Mouse (Mus musculus): ENCODE data around the gene Serinc4. TPM values are rescaled to one million over a fixed set of nuclear protein-coding genes. Genes with fewer than 3 reads are reported as not detected.

The Serinc4 gene
- polyA plus RNA-seq, 1 experiment from 2014 or later = 0.05 TPM

DNA sequence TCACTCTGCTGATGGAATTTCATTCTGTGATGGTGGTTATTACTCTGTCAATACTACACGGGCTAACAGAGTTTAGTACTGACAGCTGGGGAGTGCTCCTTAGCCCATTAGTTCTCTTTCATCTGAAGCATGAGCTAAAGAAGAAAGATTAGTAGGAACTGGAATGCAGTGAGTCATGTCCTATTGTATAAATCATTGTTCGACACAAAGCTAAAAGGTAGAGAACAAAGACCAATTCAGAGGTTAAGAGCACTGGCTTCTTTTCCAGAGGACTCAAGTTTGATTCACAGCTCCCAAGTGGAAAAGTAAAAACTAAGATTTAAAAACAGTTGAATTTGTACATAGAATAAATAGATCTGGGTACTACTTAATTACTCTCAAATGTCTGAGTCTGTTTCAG is 3.5 kb upstream of the Serinc4 start:
- Histone ChIP-seq H3K4me3 (ENCODE audit: low read depth, low read length) (no peak overlapping the region), H3K27me3 (replicated peaks; ENCODE audit: control insufficient read depth, insufficient read depth, low read length) (no peaks in the 10 kb centered on the region), H3K9ac (ENCODE audit: low read depth, low read length) (no peak overlapping the region), H3K4me1 (replicated peaks; ENCODE audit: control insufficient read depth, insufficient read depth, low read length) (0 out of 2 replicates have a peak, but pooled peaks cover 8% of the 10 kb centered on the region), H3K9me3 (ENCODE audit: control insufficient read depth) (no peaks in the 10 kb centered on the region), H3K36me3 (ENCODE audit: control insufficient read depth, insufficient read depth) (peaks cover 5% of the 10 kb centered on the region; the same call in 1 of the 2 replicates), H3K27ac (ENCODE audit: low read depth, low read length) (no peak overlapping the region), H3K4me2 (replicated peaks; ENCODE audit: low read depth) (no peak overlapping the region)
- no peak for ATAC-seq
- 46% methylated on average over 2 of the region's 2 CpGs for WGBS
- TF ChIP-seq CTCF (IDR thresholded peaks at IDR 0.05; ENCODE audit: low read depth) = no peak

DNA sequence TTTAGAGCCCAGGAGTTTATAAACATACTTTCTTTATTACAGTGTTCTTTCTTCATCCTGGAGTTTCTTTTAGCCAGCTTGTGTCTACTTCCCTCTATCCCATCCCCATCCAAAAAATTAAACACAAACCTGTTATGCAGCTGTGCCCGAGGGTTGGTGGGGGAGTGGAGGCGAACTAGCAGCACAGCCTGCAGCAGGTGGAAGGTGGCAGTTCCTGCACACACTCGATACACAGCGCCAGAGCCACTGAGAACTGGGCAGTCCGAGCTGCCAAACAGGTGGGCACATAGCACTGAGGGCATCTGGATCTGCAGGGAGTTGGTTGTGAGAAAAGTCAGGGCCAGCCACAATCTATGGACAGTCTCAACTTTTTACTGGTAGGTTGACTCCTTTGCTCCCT is 1.0 kb downstream of the Serinc4 start:
- Histone ChIP-seq H3K4me2 (replicated peaks; ENCODE audit: low read depth) (no peak overlapping the region), H3K27me3 (replicated peaks; ENCODE audit: control insufficient read depth, insufficient read depth, low read length) (no peaks in the 10 kb centered on the region), H3K27ac (ENCODE audit: low read depth, low read length) (no peak overlapping the region), H3K4me3 (ENCODE audit: low read depth, low read length) (no peak overlapping the region), H3K4me1 (replicated peaks; ENCODE audit: control insufficient read depth, insufficient read depth, low read length) (0 out of 2 replicates have a peak, but pooled peaks cover 8% of the 10 kb centered on the region), H3K9ac (ENCODE audit: low read depth, low read length) (no peak overlapping the region), H3K36me3 (ENCODE audit: control insufficient read depth, insufficient read depth) (peaks cover 28% of the 10 kb centered on the region), H3K9me3 (ENCODE audit: control insufficient read depth) (no peaks in the 10 kb centered on the region)
- ATAC-seq = no peak
- 82% methylated on average over 5 of the region's 5 CpGs for WGBS
- TF ChIP-seq CTCF (IDR thresholded peaks at IDR 0.05; ENCODE audit: low read depth) = no peak

DNA sequence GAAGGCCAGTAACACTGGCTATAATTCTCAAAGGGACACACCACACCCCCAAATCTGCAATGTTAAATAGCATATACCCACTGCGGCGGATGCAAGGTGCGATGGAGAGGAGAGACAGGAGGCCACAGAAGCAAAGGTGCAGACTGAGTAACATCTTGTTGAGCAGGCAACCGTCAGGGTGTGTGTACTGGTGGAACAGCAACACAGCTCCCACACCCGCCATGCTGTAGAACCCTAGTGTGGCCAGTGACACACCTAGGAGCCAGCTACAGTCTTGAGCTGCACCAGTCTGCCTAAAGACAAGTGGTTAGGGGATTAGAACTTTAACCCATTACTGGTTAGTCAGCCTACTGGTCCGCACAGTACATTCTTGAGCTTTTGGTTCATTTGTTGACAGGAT is 2.7 kb downstream of the Serinc4 start:
- no peaks in the 10 kb centered on the region for H3K27me3 ChIP-seq (replicated peaks; ENCODE audit: control insufficient read depth, insufficient read depth, low read length)
- ATAC-seq = no peak
- peaks cover 28% of the 10 kb centered on the region for H3K36me3 ChIP-seq (ENCODE audit: control insufficient read depth, insufficient read depth)
- H3K4me3 ChIP-seq (ENCODE audit: low read depth, low read length) = no peak overlapping the region
- no peak overlapping the region for H3K4me2 ChIP-seq (replicated peaks; ENCODE audit: low read depth)
- no peak overlapping the region for H3K9ac ChIP-seq (ENCODE audit: low read depth, low read length)
- H3K9me3 ChIP-seq (ENCODE audit: control insufficient read depth) = no peaks in the 10 kb centered on the region
- TF ChIP-seq CTCF (IDR thresholded peaks at IDR 0.05; ENCODE audit: low read depth) = no peak
- H3K27ac ChIP-seq (ENCODE audit: low read depth, low read length) = no peak overlapping the region
- 88% methylated on average over 6 of the region's 6 CpGs for WGBS
- H3K4me1 ChIP-seq (replicated peaks; ENCODE audit: control insufficient read depth, insufficient read depth, low read length) = 0 out of 2 replicates have a peak, but pooled peaks cover 8% of the 10 kb centered on the region

DNA sequence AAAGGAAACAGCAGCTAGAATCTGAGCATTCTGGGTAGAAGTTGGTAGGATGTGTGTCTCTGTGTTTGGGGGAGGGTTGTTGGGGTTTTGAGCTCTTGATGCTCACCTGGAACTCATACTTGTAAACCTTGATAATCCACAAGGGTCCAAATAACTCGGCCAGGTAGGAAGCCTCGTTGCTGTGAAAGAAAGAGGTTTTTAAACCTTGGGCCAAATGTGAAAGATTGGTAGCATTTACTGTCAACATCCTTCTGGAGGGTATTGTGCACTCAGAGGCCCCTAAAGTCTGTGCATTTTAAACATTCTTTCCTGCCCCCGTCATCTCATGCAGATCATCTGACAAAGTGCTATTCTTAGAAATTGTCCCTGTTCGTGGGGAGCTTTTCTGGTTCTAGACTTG is 3.6 kb downstream of the Serinc4 start, which contains the start of gene Hypk:
Gene Hypk, plus strand, starts transcription at position 301 of the 400 bp plus-strand sequence.
- 69% methylated on average over 4 of the region's 4 CpGs for WGBS
- Histone ChIP-seq H3K36me3 (ENCODE audit: control insufficient read depth, insufficient read depth) (peaks cover 23% of the 10 kb centered on the region), H3K4me3 (ENCODE audit: low read depth, low read length) (no peak within 1 kb of the TSS), H3K27me3 (replicated peaks; ENCODE audit: control insufficient read depth, insufficient read depth, low read length) (no peaks in the 10 kb centered on the region), H3K9ac (ENCODE audit: low read depth, low read length) (no peak within 1 kb of the TSS), H3K27ac (ENCODE audit: low read depth, low read length) (no peak within 1 kb of the TSS; the same call in 1 of the 2 replicates), H3K4me2 (replicated peaks; ENCODE audit: low read depth) (no peak within 1 kb of the TSS), H3K4me1 (replicated peaks; ENCODE audit: control insufficient read depth, insufficient read depth, low read length) (0 out of 2 replicates have a peak, but pooled peaks cover 5% of the 10 kb centered on the region), H3K9me3 (ENCODE audit: control insufficient read depth) (no peaks in the 10 kb centered on the region)
- TF ChIP-seq CTCF (IDR thresholded peaks at IDR 0.05; ENCODE audit: low read depth) = no peak
- ATAC-seq = no peak

DNA sequence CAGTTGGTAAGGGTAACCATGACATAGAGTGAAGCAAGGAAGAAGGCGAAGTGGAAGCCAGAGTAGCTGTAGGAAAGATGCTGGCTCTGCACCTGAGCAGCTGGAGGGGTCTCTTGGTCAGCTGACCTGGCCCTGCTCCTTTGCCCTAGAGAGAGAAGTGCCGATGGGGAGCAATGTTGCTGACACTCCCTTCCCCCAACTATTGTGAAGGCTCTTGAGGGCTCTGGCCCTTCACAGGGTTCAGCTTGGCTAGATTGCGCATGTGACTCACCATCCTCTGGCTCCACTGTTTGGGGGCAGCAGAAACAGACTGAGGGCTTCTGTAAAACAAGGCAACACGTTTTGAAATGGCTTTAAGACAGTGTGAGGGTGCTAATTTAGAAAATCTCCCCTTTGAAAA is 4.2 kb downstream of the Serinc4 start:
- H3K4me2 ChIP-seq (replicated peaks; ENCODE audit: low read depth) = no peak overlapping the region
- H3K9me3 ChIP-seq (ENCODE audit: control insufficient read depth) = no peaks in the 10 kb centered on the region
- 69% methylated on average over 4 of the region's 4 CpGs for WGBS
- no peak overlapping the region for H3K9ac ChIP-seq (ENCODE audit: low read depth, low read length)
- H3K36me3 ChIP-seq (ENCODE audit: control insufficient read depth, insufficient read depth) = peaks cover 23% of the 10 kb centered on the region
- TF ChIP-seq CTCF (IDR thresholded peaks at IDR 0.05; ENCODE audit: low read depth) = no peak
- H3K27ac ChIP-seq (ENCODE audit: low read depth, low read length) = no peak overlapping the region; the same call in 1 of the 2 replicates
- no peaks in the 10 kb centered on the region for H3K27me3 ChIP-seq (replicated peaks; ENCODE audit: control insufficient read depth, insufficient read depth, low read length)
- H3K4me3 ChIP-seq (ENCODE audit: low read depth, low read length) = no peak overlapping the region
- 0 out of 2 replicates have a peak, but pooled peaks cover 2% of the 10 kb centered on the region for H3K4me1 ChIP-seq (replicated peaks; ENCODE audit: control insufficient read depth, insufficient read depth, low read length)
- ATAC-seq = no peak

DNA sequence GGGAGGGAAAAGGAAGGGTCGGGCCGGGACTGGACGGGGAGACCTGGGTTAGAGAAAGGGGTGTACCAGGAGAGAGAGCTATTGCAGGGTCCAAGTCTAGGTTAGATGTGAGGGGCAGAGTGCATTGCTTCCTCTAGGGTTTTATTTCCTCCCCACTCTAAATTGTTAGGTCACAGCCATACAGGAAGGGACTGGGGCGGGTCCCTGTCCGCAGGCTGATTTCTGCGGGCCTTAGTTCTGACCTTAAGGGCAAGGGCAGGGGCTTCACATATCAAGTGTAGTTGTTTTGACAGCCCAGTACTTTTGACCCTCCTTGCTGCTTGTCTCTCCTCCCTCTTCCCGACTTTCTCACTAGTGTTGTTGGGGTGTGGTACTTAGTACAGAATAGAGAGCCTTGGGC is 6.5 kb downstream of the Serinc4 start:
- no peaks in the 10 kb centered on the region for H3K4me1 ChIP-seq (replicated peaks; ENCODE audit: control insufficient read depth, insufficient read depth, low read length)

More for the DNA sequence above, 6.5 kb downstream of the Serinc4 start:
- H3K9me3 ChIP-seq (ENCODE audit: control insufficient read depth) = no peaks in the 10 kb centered on the region
- peak overlapping the region; percentile 100 for H3K4me3 ChIP-seq (ENCODE audit: low read depth, low read length)
- H3K4me2 ChIP-seq (replicated peaks; ENCODE audit: low read depth) = peak overlapping the region; percentile 79
- H3K27ac ChIP-seq (ENCODE audit: low read depth, low read length) = peak overlapping the region; percentile 99
- H3K27me3 ChIP-seq (replicated peaks; ENCODE audit: control insufficient read depth, insufficient read depth, low read length) = no peaks in the 10 kb centered on the region
- ATAC-seq = peak; percentile 1
- 0 out of 2 replicates have a peak, but pooled peaks have one; percentile 15 for TF ChIP-seq CTCF (IDR thresholded peaks at IDR 0.05; ENCODE audit: low read depth)
- peaks cover 23% of the 10 kb centered on the region for H3K36me3 ChIP-seq (ENCODE audit: control insufficient read depth, insufficient read depth)
- 0% methylated on average over 7 of the region's 7 CpGs for WGBS
- peak overlapping the region; percentile 100 for H3K9ac ChIP-seq (ENCODE audit: low read depth, low read length)

All from intestine, postnatal 0 days (tissue).